Mouse (Mus musculus) CH12.LX (cell line): ENCODE measurements around the gene Sigirr. TPM values are rescaled to one million over a fixed set of nuclear protein-coding genes. Genes with fewer than 3 reads are reported as not detected.

Source experiments
- DNase-seq: peaks from one replicate; pipeline ENCODE4 v3.0.0-alpha.2; 2013; ENCODE audit errors: extremely low read depth
- H3K27ac ChIP-seq: 2 replicates; pipeline ENCODE4 v1.5.1; 2012; ENCODE audit warnings: low read depth, mild to moderate bottlenecking, control low read depth, moderate library complexity; ENCODE audit not compliant: insufficient read depth
- H3K27me3 ChIP-seq: replicated peaks from 2 replicates; pipeline ENCODE3; 2012; ENCODE audit warnings: inconsistent platforms
- H3K36me3 ChIP-seq, 2 experiments: replicated peaks in 1 of 2; 2 replicates each; pipeline versions ENCODE3 to v1.6.1; 2012; ENCODE audit warnings: inconsistent platforms in 1 of 2, low read length in 1 of 2, mild to moderate bottlenecking in 1 of 2, mixed read lengths in 1 of 2, moderate library complexity in 1 of 2; ENCODE audit not compliant: control insufficient read depth in 1 of 2, insufficient read depth in 1 of 2
- H3K4me1 ChIP-seq, 2 experiments: 2 replicates each; pipeline ENCODE4 v1.6.1; 2012; ENCODE audit warnings: inconsistent platforms in 1 of 2, moderate library complexity in 1 of 2; ENCODE audit not compliant: insufficient read depth in 2 of 2, control insufficient read depth in 1 of 2
- H3K4me2 ChIP-seq: 2 replicates; pipeline ENCODE4 v1.6.1; 2012; ENCODE audit warnings: low read depth, mild to moderate bottlenecking, control low read depth; ENCODE audit not compliant: poor library complexity, insufficient read depth, severe bottlenecking
- H3K4me3 ChIP-seq, 3 experiments: fragments of 150-350 bp in 1 of 3; sonication (generic) in 1 of 3; replicated peaks in 1 of 3; 2 replicates each; pipeline versions ENCODE3 to v1.5.1; 2011 to 2012; ENCODE audit warnings: low read depth in 2 of 3, low read length in 2 of 3, mild to moderate bottlenecking in 2 of 3, moderate library complexity in 2 of 3, control low read depth in 1 of 3, improper control_type of control experiment in 1 of 3, inconsistent platforms in 1 of 3, mixed read lengths in 1 of 3; ENCODE audit not compliant: poor library complexity in 1 of 3
- H3K79me2 ChIP-seq: replicated peaks from 2 replicates; pipeline ENCODE4 v1.6.1; 2012; ENCODE audit warnings: mild to moderate bottlenecking, moderate library complexity; ENCODE audit not compliant: control insufficient read depth, poor library complexity, insufficient read depth, severe bottlenecking; ENCODE audit errors: extremely low read depth
- H3K9ac ChIP-seq: 2 replicates; pipeline ENCODE4 v1.6.1; 2012; ENCODE audit warnings: low read depth, mild to moderate bottlenecking, control low read depth, moderate library complexity; ENCODE audit not compliant: insufficient read depth
- H3K9me3 ChIP-seq: replicated peaks from 2 replicates; pipeline ENCODE3; 2012; ENCODE audit warnings: low read length, inconsistent platforms, mixed read lengths
- CHD2 ChIP-seq: IDR thresholded peaks from 2 replicates; pipeline ENCODE4 v1.6.1; 2011; ENCODE audit warnings: low read length, improper control_type of control experiment
- CTCF ChIP-seq, 2 experiments: IDR thresholded peaks in 1 of 2; conservative IDR thresholded peaks in 1 of 2; 2 replicates each; pipeline ENCODE4 v1.5.1; 2011 to 2012; ENCODE audit warnings: low read depth in 2 of 2, low read length in 2 of 2, improper control_type of control experiment in 1 of 2, inconsistent platforms in 1 of 2, mild to moderate bottlenecking in 1 of 2, moderate library complexity in 1 of 2
- ELF1 ChIP-seq: IDR thresholded peaks from 2 replicates; pipeline ENCODE4 v1.6.1; 2014; ENCODE audit warnings: low read depth, mild to moderate bottlenecking, inconsistent platforms, low read length, improper control_type of control experiment
- EP300 ChIP-seq: IDR thresholded peaks from 2 replicates; pipeline ENCODE4 v1.6.1; 2011; ENCODE audit warnings: low read length, improper control_type of control experiment
- ETS1 ChIP-seq: conservative IDR thresholded peaks from 2 replicates; pipeline ENCODE4 v1.6.1; 2012; ENCODE audit warnings: low read depth, mild to moderate bottlenecking, inconsistent platforms, low read length, improper control_type of control experiment, moderate library complexity
- GABPA ChIP-seq: IDR thresholded peaks from 2 replicates; pipeline ENCODE4 v1.6.1; 2012; ENCODE audit warnings: low read depth, low read length, improper control_type of control experiment, inconsistent platforms; ENCODE audit not compliant: insufficient replicate concordance
- HCFC1 ChIP-seq: IDR thresholded peaks from 2 replicates; pipeline ENCODE4 v1.6.1; 2012; ENCODE audit warnings: low read depth, mild to moderate bottlenecking, inconsistent platforms, low read length, improper control_type of control experiment
- IRF4 ChIP-seq: IDR thresholded peaks from 2 replicates; pipeline ENCODE4 v1.6.1; 2014; ENCODE audit warnings: low read depth, mild to moderate bottlenecking, inconsistent platforms, low read length, improper control_type of control experiment
- MAFK ChIP-seq: IDR thresholded peaks from 2 replicates; pipeline ENCODE4 v1.6.1; 2011; ENCODE audit warnings: low read length, improper control_type of control experiment; ENCODE audit not compliant: insufficient replicate concordance
- MEF2A ChIP-seq: IDR thresholded peaks from 2 replicates; pipeline ENCODE4 v1.6.1; 2014; ENCODE audit warnings: low read depth, mild to moderate bottlenecking, inconsistent platforms, low read length, improper control_type of control experiment, borderline replicate concordance
- MYC ChIP-seq: IDR thresholded peaks from 2 replicates; pipeline ENCODE4 v1.6.1; 2011; ENCODE audit warnings: low read depth, mild to moderate bottlenecking, improper control_type of control experiment, low read length
- NELFE ChIP-seq: IDR thresholded peaks from 2 replicates; pipeline ENCODE4 v1.6.1; 2011; ENCODE audit warnings: low read depth, low read length, improper control_type of control experiment
- PAX5 ChIP-seq: IDR thresholded peaks from 2 replicates; pipeline ENCODE4 v1.6.1; 2012; ENCODE audit warnings: low read length, inconsistent platforms, mixed read lengths
- POLR2A ChIP-seq: IDR thresholded peaks from 2 replicates; pipeline ENCODE4 v1.6.1; 2011; ENCODE audit warnings: low read depth, mild to moderate bottlenecking, improper control_type of control experiment, low read length
- POLR2AphosphoS2 ChIP-seq: IDR thresholded peaks from 2 replicates; pipeline ENCODE4 v1.6.1; 2011; ENCODE audit warnings: low read depth, low read length, improper control_type of control experiment
- RAD21 ChIP-seq: IDR thresholded peaks from 2 replicates; pipeline ENCODE4 v1.6.1; 2011; ENCODE audit warnings: low read depth, mild to moderate bottlenecking, low read length, improper control_type of control experiment, moderate library complexity
- RCOR1 ChIP-seq: conservative IDR thresholded peaks from 2 replicates; pipeline ENCODE4 v1.6.1; 2012; ENCODE audit warnings: low read depth, mild to moderate bottlenecking, inconsistent platforms, low read length, improper control_type of control experiment
- SMC3 ChIP-seq: IDR thresholded peaks from 2 replicates; pipeline ENCODE4 v1.6.1; 2011; ENCODE audit warnings: low read depth, low read length, improper control_type of control experiment
- TBP ChIP-seq: conservative IDR thresholded peaks from 2 replicates; pipeline ENCODE4 v1.6.1; 2011; ENCODE audit warnings: low read depth, low read length, improper control_type of control experiment
- TCF12 ChIP-seq: IDR thresholded peaks from 2 replicates; pipeline ENCODE4 v1.6.1; 2014; ENCODE audit warnings: low read depth, mild to moderate bottlenecking, inconsistent platforms, low read length, improper control_type of control experiment
- UBTF ChIP-seq: IDR thresholded peaks from 2 replicates; pipeline ENCODE4 v1.6.1; 2012; ENCODE audit warnings: low read depth, mild to moderate bottlenecking, inconsistent platforms, low read length, improper control_type of control experiment, moderate library complexity
- USF1 ChIP-seq: IDR thresholded peaks from 2 replicates; pipeline ENCODE4 v1.6.1; 2014; ENCODE audit warnings: low read depth, mild to moderate bottlenecking, inconsistent platforms, low read length, improper control_type of control experiment
- ZC3H11A ChIP-seq: IDR thresholded peaks from 2 replicates; pipeline ENCODE4 v1.6.1; 2012; ENCODE audit warnings: low read depth, mild to moderate bottlenecking, inconsistent platforms, low read length, improper control_type of control experiment
- ZMIZ1 ChIP-seq: IDR thresholded peaks from 2 replicates; pipeline ENCODE4 v1.6.1; 2012; ENCODE audit warnings: low read depth, mild to moderate bottlenecking, inconsistent platforms, low read length, improper control_type of control experiment
- ZNF384 ChIP-seq: IDR thresholded peaks from 2 replicates; pipeline ENCODE4 v1.6.1; 2012; ENCODE audit warnings: low read depth, low read length, improper control_type of control experiment, inconsistent platforms
- dilution Hi-C: fragments of 300-500 bp; cut with MboI; formaldehyde crosslinking; loops from 2 replicates; pipeline ENCODE4 v1.14.3; 2020; ENCODE audit warnings: low sequenced_read_pairs; ENCODE audit not compliant: extremely low pct_unique_long_range_greater_than_20kb, extremely low pct_ligation_motif_present
- in situ Hi-C: fragments of 300-500 bp; cut with MboI; formaldehyde crosslinking; loops from 3 replicates; pipeline ENCODE4 v1.14.3; 2019; ENCODE audit warnings: low sequenced_read_pairs, low pct_ligation_motif_present, low pct_unique_long_range_greater_than_20kb, mixed read lengths
- polyA plus RNA-seq: library from polyadenylated mRNA; unstranded; fragments of >175 nt; gene quantifications from 2 replicates; pipeline ENCODE4 v1.2.1, GENCODE M21; 2012; ENCODE audit warnings: low read depth; ENCODE audit not compliant: insufficient read length
- total RNA-seq, 2 experiments: library from RNA; depleted of rRNA; stranded (reverse); fragments of 300-350 nt in 1 of 2; fragments of >200 nt in 1 of 2; gene quantifications; 2 replicates each; pipeline ENCODE4 v1.2.3; 2012 to 2014

The Sigirr gene
- total and polyA plus RNA-seq, 3 experiments: 15.6 to 19.2 (median 16.1) TPM

- Histone ChIP-seq H3K4me3 (no peak overlapping the region), H3K36me3 (peaks cover 26 to 56% of the 10 kb centered on the region in 2 experiments), H3K4me1 (peaks cover 31 to 50% of the 10 kb centered on the region in 2 experiments), H3K27me3 (no peaks in the 10 kb centered on the region), H3K4me2 (no peak overlapping the region), H3K9me3 (no peaks in the 10 kb centered on the region), H3K27ac (no peak overlapping the region), H3K79me2 (peaks cover 6% of the 10 kb centered on the region; the same call in 1 of the 2 replicates), H3K9ac (no peak overlapping the region)
- in situ Hi-C loops: no loop called here
- DNase-seq: no peak
- TF ChIP-seq GABPA (no peak), TBP (no peak), USF1 (no peak)
- dilution Hi-C loops: no loop called here
Measured at GRCm38 (mm10) chr7:141090228-141090627, 10.1 kb downstream of the Sigirr start.

- TF ChIP-seq ELF1 (peak; percentile 91), MAFK (no peak)
- Histone ChIP-seq H3K27ac (peak overlapping the region; percentile 61), H3K27me3 (no peaks in the 10 kb centered on the region), H3K9ac (peak overlapping the region; percentile 81), H3K36me3 (peaks cover 26 to 43% of the 10 kb centered on the region in 2 experiments), H3K4me1 (peaks cover 24 to 37% of the 10 kb centered on the region in 2 experiments), H3K9me3 (no peaks in the 10 kb centered on the region), H3K4me2 (peak overlapping the region; percentile 81), H3K4me3 (peak overlapping the region; percentile 84 to 90 (median 86)), H3K79me2 (peaks cover 6% of the 10 kb centered on the region; the same call in 1 of the 2 replicates)
- in situ Hi-C loops: loop anchor here (5.0 kb wide), 1 partner anchor 36 kb away; no protein-coding TSS in a partner anchor
- DNase-seq: peak; percentile 22
- dilution Hi-C loops: no loop called here
Measured at GRCm38 (mm10) chr7:141088473-141088872, 11.9 kb downstream of the Sigirr start.

- DNase-seq: peak; percentile 86
- peak overlapping the region; percentile 61 for H3K27ac ChIP-seq
- TF ChIP-seq CTCF (conservative IDR thresholded peaks at IDR 0.05 in 1 of 2, IDR thresholded peaks at IDR 0.05 in 1 of 2; ENCODE audit: low read depth in 2 of 2, low read length in 2 of 2) (no peak), CHD2 (peak; percentile 94), UBTF (no peak), MYC (no peak), EP300 (no peak), ETS1 (peak; percentile 61; the same call in 1 of the 2 replicates), USF1 (no peak), MEF2A (peak; percentile 54; the same call in 1 of the 2 replicates), NELFE (peak; percentile 44; the same call in 1 of the 2 replicates), TCF12 (peak; percentile 81), POLR2AphosphoS2 (no peak), ZC3H11A (no peak), TBP (peak; percentile 71; the same call in 1 of the 2 replicates), PAX5 (no peak), HCFC1 (peak; percentile 78), ELF1 (peak; percentile 86), IRF4 (peak; percentile 27; the same call in 1 of the 2 replicates), RAD21 (no peak), RCOR1 (no peak), GABPA (no peak), ZMIZ1 (no peak), SMC3 (no peak), POLR2A (peak; percentile 67), ZNF384 (no peak)
Measured at GRCm38 (mm10) chr7:141087894-141088293, 12.5 kb downstream of the Sigirr start.

More at GRCm38 (mm10) chr7:141087894-141088293, 12.5 kb downstream of the Sigirr start:
- Histone ChIP-seq H3K4me2 (peak overlapping the region; percentile 81), H3K27me3 (no peaks in the 10 kb centered on the region), H3K36me3 (peaks cover 24 to 37% of the 10 kb centered on the region in 2 experiments), H3K9me3 (no peaks in the 10 kb centered on the region), H3K9ac (peak overlapping the region; percentile 81), H3K4me1 (peaks cover 22 to 34% of the 10 kb centered on the region in 2 experiments), H3K79me2 (peaks cover 6% of the 10 kb centered on the region; the same call in 1 of the 2 replicates), H3K4me3 (peak overlapping the region; percentile 84 to 90 (median 86))
- in situ Hi-C loops: loop anchor here (5.0 kb wide), 1 partner anchor 36 kb away; no protein-coding TSS in a partner anchor
- dilution Hi-C loops: no loop called here
